Mouse (Mus musculus) spleen, adult 18-20 months (tissue): Measurements from ENCODE around the gene Prrg2.

Source experiments
- DNase-seq, 2 experiments: peaks; one replicate each; pipeline ENCODE4 v3.0.0; 2022; ENCODE audit warnings: mixed read lengths in 2 of 2

Prrg2 gene

GRCm38 (mm10) chr7:45088597-45088996 is 26.1 kb upstream of the Prrg2 start:
- DNase-seq = no peak

GRCm38 (mm10) chr7:45086084-45086483 is 23.6 kb upstream of the Prrg2 start:
- DNase-seq = no peak

- DNase-seq = no peak
Measured at GRCm38 (mm10) chr7:45083300-45083890, 20.9 kb upstream of the Prrg2 start.

GRCm38 (mm10) chr7:45082401-45083299 is 20.2 kb upstream of the Prrg2 start:
- peak; percentile 57 to 61 for DNase-seq

- no peak for DNase-seq
Measured at GRCm38 (mm10) chr7:45081016-45081415, 18.5 kb upstream of the Prrg2 start.

GRCm38 (mm10) chr7:45079856-45080255 is 17.4 kb upstream of the Prrg2 start:
- DNase-seq = peak; percentile 80 to 96

- peak; percentile 60 to 81 for DNase-seq
Measured at GRCm38 (mm10) chr7:45078513-45078912, 16.0 kb upstream of the Prrg2 start.

GRCm38 (mm10) chr7:45077829-45078228 is 15.4 kb upstream of the Prrg2 start:
- DNase-seq = no peak

- DNase-seq = no peak
Measured at GRCm38 (mm10) chr7:45077322-45077721, 14.8 kb upstream of the Prrg2 start.

GRCm38 (mm10) chr7:45076501-45076900 is 14.0 kb upstream of the Prrg2 start:
- DNase-seq = no peak

- DNase-seq = no peak
Measured at GRCm38 (mm10) chr7:45075405-45075804, 12.9 kb upstream of the Prrg2 start.

- no peak for DNase-seq
Measured at GRCm38 (mm10) chr7:45073949-45074348, 11.5 kb upstream of the Prrg2 start.

GRCm38 (mm10) chr7:45073171-45073707 is 10.8 kb upstream of the Prrg2 start:
- DNase-seq = no peak

GRCm38 (mm10) chr7:45072230-45072629 is 9.8 kb upstream of the Prrg2 start:
- DNase-seq = no peak

- DNase-seq = no peak
Measured at GRCm38 (mm10) chr7:45069671-45070070, 7.2 kb upstream of the Prrg2 start.

GRCm38 (mm10) chr7:45068000-45068318 is 5.5 kb upstream of the Prrg2 start:
- peak in 1 of 2 experiments; percentile 49 for DNase-seq

GRCm38 (mm10) chr7:45067190-45067999 is 4.9 kb upstream of the Prrg2 start:
- DNase-seq = no peak

GRCm38 (mm10) chr7:45061532-45062075 is 873 bp downstream of the Prrg2 start:
- DNase-seq = no peak

- DNase-seq = no peak
Measured at GRCm38 (mm10) chr7:45060632-45061122, 1.8 kb downstream of the Prrg2 start.

GRCm38 (mm10) chr7:45058607-45059571 is 3.6 kb downstream of the Prrg2 start:
- no peak for DNase-seq

- DNase-seq = no peak
Measured at GRCm38 (mm10) chr7:45056972-45057348, 5.5 kb downstream of the Prrg2 start.
